Mouse (Mus musculus) intestine, embryonic 14.5 days (tissue): ENCODE data around the gene Tcf3. TPM values are rescaled to one million over a fixed set of nuclear protein-coding genes. Genes with fewer than 3 reads are reported as not detected.

Source experiments
- ATAC-seq: fragments of 200-750 bp; cut with Nextera tagmentation; replicated peaks from 2 replicates; pipeline ENCODE4 v1.8.0; 2017; ENCODE audit warnings: low read depth, moderate number of reproducible peaks, moderate TSS enrichment, moderate library complexity; ENCODE audit not compliant: low FRiP score, low TSS enrichment
- DNase-seq: peaks from one replicate; pipeline ENCODE4 v3.0.0-alpha.2; 2018; ENCODE audit warnings: low spot score
- H3K27ac ChIP-seq: fragments of 300-500 bp; sonication (generic); 2 replicates; pipeline ENCODE4 v1.5.1; 2014; ENCODE audit warnings: low read depth, mild to moderate bottlenecking, control low read depth
- H3K27me3 ChIP-seq: fragments of 300-500 bp; sonication (generic); replicated peaks from 2 replicates; pipeline ENCODE4 v1.6.1; 2014; ENCODE audit warnings: low read length, control low read depth; ENCODE audit not compliant: control insufficient read depth, insufficient read depth
- H3K36me3 ChIP-seq: fragments of 300-500 bp; sonication (generic); 2 replicates; pipeline ENCODE4 v1.6.1; 2014; ENCODE audit warnings: low read length, control low read depth; ENCODE audit not compliant: control insufficient read depth, insufficient read depth
- H3K4me1 ChIP-seq: fragments of 300-500 bp; sonication (generic); replicated peaks from 2 replicates; pipeline ENCODE4 v1.6.1; 2014; ENCODE audit warnings: low read length, control low read depth, mixed read lengths; ENCODE audit not compliant: control insufficient read depth, insufficient read depth
- H3K4me2 ChIP-seq: fragments of 300-500 bp; sonication (generic); 2 replicates; pipeline ENCODE4 v1.6.1; 2014; ENCODE audit warnings: low read length
- H3K4me3 ChIP-seq: fragments of 300-500 bp; sonication (generic); 2 replicates; pipeline ENCODE4 v1.5.1; 2014; ENCODE audit warnings: low read depth, low read length, control low read depth, mixed read lengths
- H3K9ac ChIP-seq: fragments of 300-500 bp; sonication (generic); 2 replicates; pipeline ENCODE4 v1.6.1; 2014; ENCODE audit warnings: mild to moderate bottlenecking, low read length
- H3K9me3 ChIP-seq: fragments of 300-500 bp; sonication (generic); 2 replicates; pipeline ENCODE4 v1.6.1; 2016; ENCODE audit warnings: low read length, control low read depth; ENCODE audit not compliant: control insufficient read depth
- WGBS: fragments of 180-500 bp; shearing (Covaris S2); extraction: QIAGEN DNeasy Blood & Tissue Kit; methylation state at CpG from one replicate; pipeline ENCODE4 v1.1.7; 2014; 5-methylcytosine and 5-hydroxymethylcytosine counted together
- polyA plus RNA-seq: library from polyadenylated mRNA; unstranded; fragments of >200 nt; fragmentation: Nextera tagmentation; extraction: Ambion mirVana; gene quantifications from 2 replicates; pipeline ENCODE4 v1.2.1, GENCODE M21; 2014

Gene Tcf3
- polyA plus RNA-seq, 1 experiment from 2014 or later: 114 TPM

DNA sequence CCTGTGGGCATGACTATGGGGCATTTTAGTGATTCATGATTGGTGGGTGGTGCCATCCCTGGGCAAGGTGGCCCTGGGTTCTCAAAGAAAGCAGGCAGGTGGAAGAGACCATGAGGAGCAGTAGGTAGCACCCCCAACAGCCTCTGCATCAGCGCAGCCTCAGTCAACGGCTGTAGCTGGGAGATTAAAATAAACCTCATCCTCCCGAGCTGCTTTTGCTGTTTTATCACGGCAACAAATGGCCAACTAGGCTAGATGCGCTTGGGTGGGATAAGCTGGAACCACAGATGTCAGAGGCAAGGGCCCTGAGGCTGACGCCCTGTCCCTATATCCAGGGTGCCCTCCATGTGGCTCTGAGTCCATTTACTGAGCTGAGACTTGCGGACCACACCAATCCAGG, 48.7 kb downstream of the Tcf3 start:
- H3K36me3 ChIP-seq: peaks cover 41% of the 10 kb centered on the region
- no peaks in the 10 kb centered on the region for H3K9me3 ChIP-seq
- H3K4me2 ChIP-seq: peak overlapping the region; percentile 74
- peak overlapping the region; percentile 81 for H3K4me3 ChIP-seq
- peaks cover 31% of the 10 kb centered on the region for H3K4me1 ChIP-seq
- H3K27me3 ChIP-seq: no peaks in the 10 kb centered on the region
- H3K9ac ChIP-seq: no peak overlapping the region; the same call in 1 of the 2 replicates
- ATAC-seq (no peak), DNase-seq (no peak)
- WGBS: 76% methylated on average over 7 of the region's 7 CpGs
- no peak overlapping the region for H3K27ac ChIP-seq

DNA sequence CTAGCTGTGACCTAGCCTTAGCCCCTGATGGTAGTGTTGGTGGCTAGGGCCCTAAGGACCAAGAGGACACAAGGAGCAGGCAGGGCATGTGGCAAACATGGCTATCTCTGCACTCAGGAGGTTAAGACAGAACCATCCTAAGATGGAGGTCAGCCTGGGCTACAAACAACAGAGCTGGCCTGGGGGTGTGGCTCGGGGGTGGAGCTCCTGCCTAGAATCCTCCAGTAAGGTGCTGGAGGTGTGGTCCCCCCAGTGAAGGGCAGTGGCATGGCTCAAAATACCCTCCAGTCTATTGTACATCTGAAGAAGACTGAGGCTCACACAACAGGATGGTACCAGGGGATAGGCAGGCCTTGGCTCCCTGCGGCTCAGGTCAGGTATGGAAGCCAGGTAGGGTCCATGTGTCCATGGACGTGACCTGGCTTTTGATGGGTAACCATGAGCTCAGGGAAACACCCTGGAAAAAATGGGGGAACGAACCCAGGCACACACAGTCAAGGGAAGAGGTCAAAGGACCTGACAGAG, 49.3 kb downstream of the Tcf3 start:
- peak overlapping the region; percentile 74 for H3K4me2 ChIP-seq
- H3K27me3 ChIP-seq: no peaks in the 10 kb centered on the region
- H3K27ac ChIP-seq: no peak overlapping the region
- no peak overlapping the region for H3K9ac ChIP-seq
- 82% methylated on average over 4 of the region's 4 CpGs for WGBS
- peaks cover 44% of the 10 kb centered on the region for H3K36me3 ChIP-seq
- no peak for ATAC-seq
- no peak overlapping the region for H3K4me3 ChIP-seq
- no peak for DNase-seq
- H3K9me3 ChIP-seq: no peaks in the 10 kb centered on the region
- peaks cover 31% of the 10 kb centered on the region for H3K4me1 ChIP-seq

DNA sequence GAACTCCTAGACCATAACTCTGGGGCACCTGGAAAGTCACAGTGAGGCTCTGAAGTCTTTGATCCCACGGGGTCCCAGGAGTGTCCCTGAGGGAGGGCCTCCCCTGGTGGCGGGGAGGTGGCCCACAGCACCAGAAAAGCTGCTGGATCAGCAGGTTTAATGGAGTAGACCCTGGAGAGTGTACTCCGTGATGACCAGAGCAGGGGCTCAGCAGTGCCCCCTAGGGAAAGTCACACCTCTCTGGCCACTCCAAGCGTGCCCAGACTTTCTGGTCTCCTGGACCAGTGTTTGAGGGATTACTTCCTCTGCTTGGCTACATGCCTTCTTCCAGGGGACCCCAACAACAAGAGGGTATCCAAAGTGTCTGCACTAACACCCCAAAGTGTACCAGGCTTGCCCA, 50.0 kb downstream of the Tcf3 start:
- 62% methylated on average over 4 of the region's 4 CpGs for WGBS
- peaks cover 26% of the 10 kb centered on the region for H3K4me1 ChIP-seq
- no peak overlapping the region for H3K27ac ChIP-seq
- H3K36me3 ChIP-seq: peaks cover 44% of the 10 kb centered on the region
- no peak overlapping the region for H3K4me2 ChIP-seq
- ATAC-seq (no peak), DNase-seq (no peak)
- no peaks in the 10 kb centered on the region for H3K27me3 ChIP-seq
- H3K9me3 ChIP-seq: no peaks in the 10 kb centered on the region
- no peak overlapping the region for H3K9ac ChIP-seq
- H3K4me3 ChIP-seq: no peak overlapping the region

DNA sequence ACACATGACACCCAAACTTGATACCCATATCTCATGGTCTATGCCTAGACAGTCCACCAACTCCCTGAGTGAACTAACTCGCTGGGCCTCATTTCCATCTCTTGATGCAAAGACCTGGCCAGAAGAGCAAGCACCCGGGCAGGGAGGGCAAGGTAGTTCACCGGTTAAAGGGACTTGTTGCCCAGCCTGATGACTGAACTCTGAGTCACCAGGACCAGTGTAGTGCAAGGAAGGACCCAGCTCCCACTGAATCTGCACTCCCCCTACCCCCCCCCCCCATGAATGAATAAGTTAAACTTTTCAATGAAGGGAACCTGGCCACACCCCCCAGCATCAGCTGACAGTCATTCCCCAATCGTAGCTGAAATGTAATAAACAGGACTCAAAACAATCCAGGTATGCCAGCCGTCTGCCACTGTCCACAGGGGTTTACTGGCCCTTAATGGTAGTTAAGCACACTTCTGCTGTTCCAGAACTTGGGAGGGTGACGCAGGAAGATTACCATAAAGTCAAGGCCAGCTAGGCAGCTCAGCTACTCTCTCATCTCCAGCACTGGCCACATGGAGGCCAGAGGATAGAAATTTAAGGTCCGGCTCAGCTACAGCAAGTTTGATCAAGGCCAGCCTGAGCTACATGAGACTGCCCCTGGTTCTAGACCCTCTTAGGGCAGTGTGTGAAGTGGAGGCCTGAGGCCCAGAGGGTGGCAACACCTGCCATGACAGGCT, 50.6 kb downstream of the Tcf3 start:
- no peak overlapping the region for H3K27ac ChIP-seq
- no peaks in the 10 kb centered on the region for H3K27me3 ChIP-seq
- no peak for DNase-seq
- no peaks in the 10 kb centered on the region for H3K9me3 ChIP-seq
- H3K4me1 ChIP-seq: peaks cover 21% of the 10 kb centered on the region
- no peak overlapping the region for H3K4me2 ChIP-seq
- WGBS: 76% methylated on average over 7 of the region's 7 CpGs
- peaks cover 44% of the 10 kb centered on the region for H3K36me3 ChIP-seq
- H3K9ac ChIP-seq: no peak overlapping the region
- no peak for ATAC-seq
- no peak overlapping the region for H3K4me3 ChIP-seq

DNA sequence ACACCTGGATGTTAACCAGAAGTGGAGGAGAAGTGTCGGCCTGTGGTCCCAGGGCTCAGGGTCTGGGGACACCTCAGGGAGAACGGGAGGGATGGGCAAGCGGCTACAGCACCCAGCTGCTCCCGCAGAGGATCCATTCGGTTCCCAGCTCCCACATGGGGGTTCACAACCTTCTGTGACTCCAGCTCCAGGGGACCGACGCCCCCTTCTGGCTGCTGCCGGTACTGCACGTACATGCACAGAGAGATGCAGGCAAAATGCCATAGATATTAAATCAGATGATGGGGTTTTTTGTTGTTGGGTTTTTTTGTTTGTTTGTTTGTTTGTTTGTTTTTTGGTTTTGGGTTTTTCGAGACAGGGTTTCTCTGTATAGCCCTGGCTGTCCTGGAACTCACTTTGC, 55.7 kb downstream of the Tcf3 start:
- Histone ChIP-seq H3K4me1 (no peaks in the 10 kb centered on the region), H3K9me3 (no peaks in the 10 kb centered on the region), H3K9ac (no peak overlapping the region), H3K27me3 (no peaks in the 10 kb centered on the region), H3K4me2 (no peak overlapping the region), H3K27ac (no peak overlapping the region), H3K4me3 (no peak overlapping the region), H3K36me3 (peaks cover 32% of the 10 kb centered on the region)
- DNase-seq (no peak), ATAC-seq (no peak)
- WGBS: 51% methylated on average over 10 of the region's 10 CpGs

DNA sequence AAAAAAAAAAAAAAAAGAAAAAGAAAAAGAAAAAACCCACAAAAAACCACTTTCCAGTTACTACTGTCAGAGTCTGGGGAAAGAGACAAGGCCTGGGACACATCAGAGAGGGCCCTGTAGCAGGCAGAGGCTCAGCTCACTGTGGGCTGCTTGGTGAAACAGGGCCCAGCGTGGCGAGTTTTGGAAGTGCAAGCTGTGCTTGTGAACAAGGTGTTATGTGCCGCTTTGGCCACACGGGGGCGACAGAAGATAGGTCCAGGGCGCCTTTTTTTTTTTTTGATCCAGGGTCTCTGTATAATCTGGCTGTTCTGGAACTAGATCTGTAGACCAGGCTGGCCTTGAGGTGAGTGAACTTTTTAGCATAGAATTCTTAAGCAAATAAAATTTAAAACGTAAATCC, 57.3 kb downstream of the Tcf3 start:
- Histone ChIP-seq H3K4me1 (peaks cover 2% of the 10 kb centered on the region; the same call in 1 of the 2 replicates), H3K4me2 (no peak overlapping the region), H3K4me3 (no peak overlapping the region), H3K27me3 (no peaks in the 10 kb centered on the region), H3K9me3 (no peaks in the 10 kb centered on the region), H3K9ac (no peak overlapping the region), H3K36me3 (peaks cover 17% of the 10 kb centered on the region), H3K27ac (no peak overlapping the region)
- DNase-seq (peak; percentile 99), ATAC-seq (no peak)
- WGBS: 2% methylated on average over 7 of the region's 7 CpGs

DNA sequence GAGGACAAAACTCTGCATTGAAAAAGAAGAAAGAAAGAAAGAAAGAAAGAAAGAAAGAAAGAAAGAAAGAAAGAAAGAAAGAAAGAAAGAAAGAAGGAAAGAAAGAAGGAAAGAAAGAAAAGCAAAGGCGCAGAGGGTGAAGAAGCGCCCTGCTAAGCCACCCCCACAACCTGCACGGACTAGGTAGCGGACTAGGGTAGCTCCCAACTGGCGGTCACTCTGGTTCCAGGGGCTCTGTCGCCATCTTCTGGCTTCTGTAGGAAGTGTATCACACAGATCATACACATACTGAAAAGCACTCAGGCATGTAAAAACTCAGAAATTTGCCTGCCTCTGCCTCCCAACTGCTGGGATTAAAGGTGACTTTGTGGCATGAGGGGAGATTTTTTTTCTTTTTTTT, 59.4 kb downstream of the Tcf3 start:
- peaks cover 4% of the 10 kb centered on the region; the same call in 1 of the 2 replicates for H3K4me1 ChIP-seq
- ATAC-seq: no peak
- no peaks in the 10 kb centered on the region for H3K36me3 ChIP-seq
- H3K4me3 ChIP-seq: no peak overlapping the region
- DNase-seq: no peak
- no peaks in the 10 kb centered on the region for H3K9me3 ChIP-seq
- H3K4me2 ChIP-seq: no peak overlapping the region
- 20% methylated on average over 6 of the region's 6 CpGs for WGBS
- H3K9ac ChIP-seq: no peak overlapping the region
- H3K27ac ChIP-seq: no peak overlapping the region
- no peaks in the 10 kb centered on the region for H3K27me3 ChIP-seq

DNA sequence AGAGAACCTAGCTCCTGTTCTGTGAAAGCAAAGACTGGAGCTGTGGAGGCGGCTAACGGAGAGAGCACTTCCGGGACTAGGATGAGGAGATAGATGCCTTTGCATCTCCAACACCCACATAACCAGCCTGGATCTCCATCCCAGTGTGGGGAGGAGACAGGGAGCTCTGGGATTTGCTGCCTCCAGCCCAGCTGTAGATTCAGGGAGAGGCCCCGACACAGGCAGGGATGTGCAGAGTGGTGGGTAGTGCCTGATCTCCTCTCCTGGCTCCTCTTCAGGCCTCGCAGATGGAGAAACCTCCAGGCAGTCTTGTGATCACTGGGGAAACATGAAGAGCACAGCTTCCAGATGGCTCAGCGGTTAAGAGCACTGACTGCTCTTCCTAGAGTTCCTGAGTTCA, 60.7 kb downstream of the Tcf3 start:
- Histone ChIP-seq H3K27me3 (no peaks in the 10 kb centered on the region), H3K9ac (no peak overlapping the region), H3K9me3 (no peaks in the 10 kb centered on the region), H3K36me3 (no peaks in the 10 kb centered on the region), H3K27ac (no peak overlapping the region), H3K4me3 (no peak overlapping the region), H3K4me1 (peaks cover 4% of the 10 kb centered on the region; the same call in 1 of the 2 replicates), H3K4me2 (no peak overlapping the region)
- ATAC-seq (no peak), DNase-seq (no peak)
- 84% methylated on average over 6 of the region's 6 CpGs for WGBS

DNA sequence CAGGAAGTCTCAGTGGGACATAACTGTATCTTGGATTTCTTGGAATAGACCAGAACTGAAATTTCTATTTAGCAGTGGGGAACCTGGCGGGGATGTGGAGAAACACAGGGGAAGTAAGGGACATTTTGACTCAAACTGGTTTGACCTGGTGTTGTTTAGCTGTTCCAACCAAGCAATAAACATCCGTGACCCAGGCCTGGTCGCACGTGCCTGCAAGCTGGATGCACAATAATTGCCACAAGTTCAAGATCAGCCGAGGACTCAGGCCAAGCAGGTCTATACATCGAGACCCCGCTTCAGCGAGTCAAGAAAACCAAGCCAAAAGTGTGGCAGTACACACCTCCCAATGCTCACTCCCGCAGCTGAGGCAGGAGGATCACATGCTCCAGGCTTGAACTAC, 61.5 kb downstream of the Tcf3 start:
- Histone ChIP-seq H3K9ac (no peak overlapping the region), H3K9me3 (no peaks in the 10 kb centered on the region), H3K27me3 (no peaks in the 10 kb centered on the region), H3K4me1 (peaks cover 4% of the 10 kb centered on the region; the same call in 1 of the 2 replicates), H3K4me2 (peak overlapping the region; percentile 38), H3K36me3 (no peaks in the 10 kb centered on the region), H3K4me3 (0 out of 2 replicates have a peak overlapping the region, but pooled peaks have one; percentile 13), H3K27ac (no peak overlapping the region)
- 48% methylated on average over 9 of the region's 9 CpGs for WGBS
- DNase-seq: no peak
- no peak for ATAC-seq
